Mouse (Mus musculus): ENCODE measurements around the gene Dab2ip.

DNA sequence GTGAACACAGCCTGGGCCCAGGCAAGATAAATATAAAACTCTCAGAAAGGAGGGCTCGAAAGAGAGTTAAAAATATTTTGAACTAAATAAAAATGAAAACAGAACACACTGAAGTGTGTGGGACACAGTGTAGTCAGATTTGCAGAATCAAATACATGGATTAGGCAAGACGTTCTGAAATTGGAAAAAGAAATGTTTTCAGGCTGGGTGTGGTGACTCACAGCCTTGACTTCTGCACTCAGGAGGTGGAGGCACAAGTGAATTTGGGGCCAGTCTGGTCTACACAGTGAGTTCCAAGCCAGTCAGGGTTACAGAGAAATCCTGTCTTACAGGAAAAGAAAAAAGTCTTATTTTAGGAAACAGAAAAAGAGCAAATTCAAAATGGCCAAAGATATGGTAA is 212.5 kb downstream of the Dab2ip start:
- TF ChIP-seq E2F4 (IDR thresholded peaks at IDR 0.05; ENCODE audit: insufficient read depth): no peak
- TF ChIP-seq MAX (IDR thresholded peaks at IDR 0.05; ENCODE audit: low read depth): no peak
- no peak for TF ChIP-seq POLR2A (IDR thresholded peaks at IDR 0.05; ENCODE audit: insufficient read length, low read depth)
- no peak for TF ChIP-seq TCF3 (IDR thresholded peaks at IDR 0.05; ENCODE audit: insufficient read length, low read depth)
- TF ChIP-seq USF1 (IDR thresholded peaks at IDR 0.05; ENCODE audit: low read depth): no peak
- TF ChIP-seq POLR2AphosphoS2 (IDR thresholded peaks at IDR 0.05; ENCODE audit: insufficient read length, low read depth): no peak
- TF ChIP-seq MYOG (IDR thresholded peaks at IDR 0.05; ENCODE audit: control insufficient read depth in 1 of 3, insufficient read depth in 1 of 3, insufficient read length in 2 of 3, low read depth in 2 of 3): no peak
- no peak for TF ChIP-seq CEBPB (IDR thresholded peaks at IDR 0.05; ENCODE audit: insufficient read depth, poor library complexity, severe bottlenecking)
- no peak for TF ChIP-seq TCF12 (IDR thresholded peaks at IDR 0.05; ENCODE audit: insufficient read depth, poor library complexity, severe bottlenecking)
- no peak for TF ChIP-seq MYOD1 (IDR thresholded peaks at IDR 0.05; ENCODE audit: control insufficient read depth in 1 of 3, insufficient read length in 2 of 3, low read depth in 2 of 3)

Measured in myocyte (in vitro differentiated cells).